In genomic region chr6:108921181-108921580, GRCm38 (mm10) we compare ENCODE assay signal across 21 mouse cellular contexts.
"Had no signal": no experiment of that assay in that cellular context is flagged by ENCODE, and none has a peak within 500 bp of the region (broad histone marks: within the 10 kb centered on the region; RNA-seq: fewer than 3 reads in every experiment).

No protein-coding gene starts in this region.

- H3K9ac ChIP-seq: liver, embryonic 15.5 days; liver, postnatal 0 days; lung, embryonic 15.5 days; midbrain, embryonic 12.5 days; neural tube, embryonic 13.5 days; neural tube, embryonic 15.5 days had no signal

- H3K4me2 ChIP-seq: liver, embryonic 15.5 days; lung, embryonic 15.5 days; midbrain, embryonic 12.5 days; neural tube, embryonic 13.5 days; neural tube, embryonic 15.5 days had no signal

- ATAC-seq: liver, postnatal 0 days; midbrain, embryonic 16.5 days had no signal

- H3K36me3 ChIP-seq: liver, embryonic 15.5 days; lung, embryonic 15.5 days; midbrain, embryonic 10.5 days; midbrain, embryonic 12.5 days; neural tube, embryonic 13.5 days; neural tube, embryonic 15.5 days had no signal

- H3K27ac ChIP-seq: liver, embryonic 15.5 days; lung, embryonic 15.5 days; macrophage; midbrain, embryonic 10.5 days; midbrain, embryonic 12.5 days; neural tube, embryonic 13.5 days; neural tube, embryonic 15.5 days had no signal

- H3K4me1 ChIP-seq: liver, embryonic 15.5 days; lung, embryonic 15.5 days; midbrain, embryonic 10.5 days; neural tube, embryonic 13.5 days; neural tube, embryonic 15.5 days had no signal

- H3K27me3 ChIP-seq: liver, embryonic 15.5 days; lung, embryonic 15.5 days; midbrain, embryonic 12.5 days; neural tube, embryonic 15.5 days had no signal

- DNase-seq: liver, postnatal 0 days; lung, postnatal 14 days; lung, postnatal 36 days; midbrain, embryonic 14.5 days; retina, postnatal 1 day; right cerebral cortex, adult 18-20 months; right cerebral cortex, postnatal 25 days; right cerebral cortex, postnatal 4 days; spleen, adult 18-20 months; thymus, adult 18-20 months; thymus, postnatal 14 days; thymus, postnatal 36 days had no signal

- H3K9me3 ChIP-seq: liver, embryonic 15.5 days; lung, embryonic 15.5 days; midbrain, embryonic 10.5 days; midbrain, embryonic 12.5 days; neural tube, embryonic 13.5 days; neural tube, embryonic 15.5 days had no signal

- H3K4me3 ChIP-seq: liver, embryonic 15.5 days; lung, embryonic 15.5 days; midbrain, embryonic 10.5 days; midbrain, embryonic 12.5 days; myocyte; neural tube, embryonic 13.5 days; neural tube, embryonic 15.5 days had no signal
